Mouse (Mus musculus) embryonic facial prominence, embryonic 13.5 days (tissue): ENCODE data around the gene Ston2. TPM values are rescaled to one million over a fixed set of nuclear protein-coding genes. Genes with fewer than 3 reads are reported as not detected.
"Not testable (repeated sequence)": the region's sequence is repeated elsewhere in the genome, so short reads cannot be mapped to it uniquely, and the experiment has no call there.

ENCODE experiments used
- ATAC-seq: fragments of 200-750 bp; cut with Nextera tagmentation; 2 replicates; pipeline ENCODE4 v1.8.0; 2017; ENCODE audit warnings: low read depth; ENCODE audit not compliant: insufficient number of reproducible peaks, insufficient read depth, low FRiP score, low TSS enrichment
- H3K27ac ChIP-seq: fragments of 300-500 bp; sonication (generic); 2 replicates; pipeline ENCODE4 v1.5.1; 2015; ENCODE audit warnings: moderate library complexity, mild to moderate bottlenecking, inconsistent platforms
- H3K27me3 ChIP-seq: fragments of 300-500 bp; sonication (generic); 2 replicates; pipeline ENCODE4 v1.6.1; 2015; ENCODE audit warnings: mild to moderate bottlenecking, inconsistent platforms
- H3K36me3 ChIP-seq: fragments of 300-500 bp; sonication (generic); 2 replicates; pipeline ENCODE4 v1.6.1; 2015; ENCODE audit warnings: mild to moderate bottlenecking, inconsistent platforms
- H3K4me1 ChIP-seq: fragments of 300-500 bp; sonication (generic); 2 replicates; pipeline ENCODE4 v1.6.1; 2015; ENCODE audit warnings: inconsistent platforms
- H3K4me2 ChIP-seq: fragments of 300-500 bp; sonication (generic); 2 replicates; pipeline ENCODE4 v1.6.1; 2015; ENCODE audit warnings: moderate library complexity, mild to moderate bottlenecking, inconsistent platforms
- H3K4me3 ChIP-seq: fragments of 300-500 bp; sonication (generic); 2 replicates; pipeline ENCODE4 v1.5.1; 2015; ENCODE audit warnings: mild to moderate bottlenecking, inconsistent platforms
- H3K9ac ChIP-seq: fragments of 300-500 bp; sonication (generic); 2 replicates; pipeline ENCODE4 v1.6.1; 2015; ENCODE audit warnings: mild to moderate bottlenecking, inconsistent platforms
- H3K9me3 ChIP-seq: fragments of 300-500 bp; sonication (generic); 2 replicates; pipeline ENCODE4 v1.6.1; 2016; ENCODE audit warnings: inconsistent platforms
- WGBS: fragments of 180-500 bp; shearing (Covaris S2); methylation state at CpG from one replicate; pipeline ENCODE4 v1.1.7; 2015; ENCODE audit warnings: mixed read lengths; 5-methylcytosine and 5-hydroxymethylcytosine counted together
- microRNA-seq: library from miRNA; unstranded; fragments of <30 nt; microRNA quantifications from one replicate; pipeline ENCODE4, GENCODE M21; 2016
- polyA plus RNA-seq: library from polyadenylated mRNA; unstranded; fragments of >200 nt; fragmentation: Nextera tagmentation; extraction: Ambion mirVana; gene quantifications from 2 replicates; pipeline ENCODE4 v1.2.1, GENCODE M21; 2015

Gene Ston2
- polyA plus RNA-seq, 1 experiment from 2014 or later, result 7.5 TPM

- peak overlapping the region; percentile 91 for H3K4me3 ChIP-seq
- H3K9ac ChIP-seq, result peak overlapping the region; percentile 100
- H3K4me2 ChIP-seq, result peak overlapping the region; percentile 66
- peaks cover 17% of the 10 kb centered on the region for H3K4me1 ChIP-seq
- H3K27me3 ChIP-seq, result no peaks in the 10 kb centered on the region
- no peak for ATAC-seq
- peaks cover 30% of the 10 kb centered on the region for H3K36me3 ChIP-seq
- no peak overlapping the region for H3K27ac ChIP-seq
- H3K9me3 ChIP-seq, result no peaks in the 10 kb centered on the region
- WGBS, result 47% methylated on average over 3 of the region's 3 CpGs
These were observed 201.1 kb downstream of the Ston2 start for GRCm38 (mm10) chr12:91587077-91587476.

GRCm38 (mm10) chr12:91585815-91586214, 202.4 kb downstream of the Ston2 start:
- Histone ChIP-seq H3K36me3 (peaks cover 30% of the 10 kb centered on the region), H3K4me1 (peaks cover 13% of the 10 kb centered on the region)
- ATAC-seq, H3K27me3 ChIP-seq, H3K4me2 ChIP-seq, H3K9me3 ChIP-seq, H3K27ac ChIP-seq, H3K9ac ChIP-seq, H3K4me3 ChIP-seq: not testable (repeated sequence)
- WGBS, result 88% methylated on average over 4 of the region's 4 CpGs

GRCm38 (mm10) chr12:91585206-91585605, 203.0 kb downstream of the Ston2 start:
- Histone ChIP-seq H3K36me3 (peaks cover 30% of the 10 kb centered on the region), H3K4me3 (no peak overlapping the region), H3K27ac (no peak overlapping the region), H3K4me2 (no peak overlapping the region), H3K27me3 (no peaks in the 10 kb centered on the region), H3K9me3 (no peaks in the 10 kb centered on the region), H3K9ac (no peak overlapping the region), H3K4me1 (peaks cover 10% of the 10 kb centered on the region)
- ATAC-seq, result no peak
- 93% methylated on average over 3 of the region's 3 CpGs for WGBS

DNA sequence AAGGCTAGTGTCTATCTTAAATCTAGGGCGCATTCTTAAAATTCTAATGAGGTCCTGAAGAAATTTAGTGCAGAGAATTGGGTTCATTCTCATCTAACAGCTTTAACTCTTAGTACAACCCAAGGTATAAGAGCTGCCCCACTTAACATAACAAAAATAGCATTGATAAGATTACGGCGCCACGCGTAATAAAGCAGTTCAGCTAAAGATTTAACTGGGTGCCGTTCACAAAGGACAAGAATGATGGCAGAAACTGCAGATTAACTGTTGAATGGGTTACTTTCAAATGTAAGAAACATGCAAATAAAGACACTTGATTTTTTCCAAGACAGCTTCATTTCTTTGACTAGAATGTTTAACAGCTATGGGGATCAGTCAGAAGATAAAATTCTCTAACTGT, 204.8 kb downstream of the Ston2 start:
- no peak for ATAC-seq
- Histone ChIP-seq H3K4me1 (peaks cover 10% of the 10 kb centered on the region), H3K9ac (no peak overlapping the region), H3K36me3 (peaks cover 34% of the 10 kb centered on the region), H3K9me3 (no peaks in the 10 kb centered on the region), H3K27me3 (no peaks in the 10 kb centered on the region), H3K4me2 (no peak overlapping the region), H3K27ac (no peak overlapping the region), H3K4me3 (no peak overlapping the region)
- 90% methylated on average over 6 of the region's 6 CpGs for WGBS

Small RNA genes within 50 kb of the gene (microRNA-seq; reads per million reads assigned to microRNA genes)
- not detected for gene Gm22015

Other genes with a start within 250 kb of the Ston2 start
- 43.8 and 50.3 TPM in 2 replicates for gene Gtf2a1, start 197.9 kb downstream of the Ston2 start, polyA plus RNA-seq
- 89.7 and 103 TPM in 2 replicates for gene Sel1l, start 60.8 kb upstream of the Ston2 start, polyA plus RNA-seq